Mouse (Mus musculus) lung, embryonic 14.5 days (tissue): ENCODE data around the gene Krt27. TPM values are rescaled to one million over a fixed set of nuclear protein-coding genes. Genes with fewer than 3 reads are reported as not detected.

ENCODE experiments used
- ATAC-seq: fragments of 200-750 bp; cut with Nextera tagmentation; 2 replicates; pipeline ENCODE4 v1.8.0; 2017; ENCODE audit warnings: mild to moderate bottlenecking, moderate TSS enrichment, moderate library complexity; ENCODE audit not compliant: insufficient read depth
- DNase-seq: peaks from one replicate; pipeline ENCODE4 v3.0.0-alpha.2; 2015
- H3K27ac ChIP-seq: fragments of 300-500 bp; sonication (generic); 2 replicates; pipeline ENCODE4 v1.5.1; 2014; ENCODE audit warnings: low read depth, mild to moderate bottlenecking, moderate library complexity
- H3K27me3 ChIP-seq: fragments of 300-500 bp; sonication (generic); 2 replicates; pipeline ENCODE4 v1.6.1; 2014; ENCODE audit warnings: low read length, control low read depth; ENCODE audit not compliant: insufficient read depth
- H3K36me3 ChIP-seq: fragments of 300-500 bp; sonication (generic); 2 replicates; pipeline ENCODE4 v1.6.1; 2014; ENCODE audit warnings: control low read depth; ENCODE audit not compliant: insufficient read depth
- H3K4me1 ChIP-seq: fragments of 300-500 bp; sonication (generic); 2 replicates; pipeline ENCODE4 v1.6.1; 2014; ENCODE audit warnings: antibody characterized with exemption, control low read depth; ENCODE audit not compliant: insufficient read depth
- H3K4me2 ChIP-seq: fragments of 300-500 bp; sonication (generic); 2 replicates; pipeline ENCODE4 v1.6.1; 2014; ENCODE audit warnings: mild to moderate bottlenecking
- H3K4me3 ChIP-seq: fragments of 300-500 bp; sonication (generic); 2 replicates; pipeline ENCODE4 v1.5.1; 2014; ENCODE audit warnings: low read depth, low read length
- H3K9ac ChIP-seq: fragments of 300-500 bp; sonication (generic); 2 replicates; pipeline ENCODE4 v1.6.1; 2014
- H3K9me3 ChIP-seq: fragments of 300-500 bp; sonication (generic); 2 replicates; pipeline ENCODE4 v1.6.1; 2016; ENCODE audit warnings: low read depth, low read length, control low read depth
- CTCF ChIP-seq: IDR thresholded peaks from 2 replicates; pipeline ENCODE4 v1.5.1; 2016; ENCODE audit warnings: antibody characterized with exemption, low read depth
- WGBS: fragments of 180-500 bp; shearing (Covaris S2); extraction: QIAGEN DNeasy Blood & Tissue Kit; methylation state at CpG from one replicate; pipeline ENCODE4 v1.1.7; 2014; 5-methylcytosine and 5-hydroxymethylcytosine counted together
- polyA plus RNA-seq: library from polyadenylated mRNA; unstranded; fragments of >200 nt; fragmentation: Nextera tagmentation; extraction: Ambion mirVana; gene quantifications from 2 replicates; pipeline ENCODE4 v1.2.1, GENCODE M21; 2014

The Krt27 gene
- not detected in 2 replicates for polyA plus RNA-seq

- Histone ChIP-seq H3K27ac (no peak within 1 kb of the TSS), H3K9me3 (no peaks in the 10 kb centered on the region), H3K36me3 (no peaks in the 10 kb centered on the region), H3K4me2 (no peak within 1 kb of the TSS), H3K4me3 (no peak within 1 kb of the TSS), H3K27me3 (no peaks in the 10 kb centered on the region), H3K9ac (no peak within 1 kb of the TSS), H3K4me1 (no peaks in the 10 kb centered on the region)
- DNase-seq (no peak), ATAC-seq (no peak)
- WGBS: 67% methylated on average over 12 of the region's 12 CpGs
- TF ChIP-seq CTCF: no peak
Measured at GRCm38 (mm10) chr11:99351004-99351403, at the start of gene Krt27. TSS of gene Krt27 (minus strand) at chr11:99351104.

- Histone ChIP-seq H3K36me3 (no peaks in the 10 kb centered on the region), H3K4me1 (no peaks in the 10 kb centered on the region), H3K27me3 (no peaks in the 10 kb centered on the region), H3K4me2 (no peak overlapping the region), H3K27ac (no peak overlapping the region), H3K9ac (no peak overlapping the region), H3K9me3 (no peaks in the 10 kb centered on the region), H3K4me3 (no peak overlapping the region)
- no peak for TF ChIP-seq CTCF
- DNase-seq: no peak
- 81% methylated on average over 13 of the region's 13 CpGs for WGBS
- ATAC-seq: no peak
Measured at GRCm38 (mm10) chr11:99399956-99400549, 49.1 kb upstream of the Krt27 start.

- ATAC-seq (no peak), DNase-seq (no peak)
- H3K4me3 ChIP-seq: no peak overlapping the region
- H3K4me1 ChIP-seq: no peaks in the 10 kb centered on the region
- no peaks in the 10 kb centered on the region for H3K27me3 ChIP-seq
- WGBS: 53% methylated on average over 8 of the region's 8 CpGs
- no peak overlapping the region for H3K9ac ChIP-seq
- no peak overlapping the region for H3K4me2 ChIP-seq
- H3K9me3 ChIP-seq: no peaks in the 10 kb centered on the region
- TF ChIP-seq CTCF: no peak
- H3K36me3 ChIP-seq: no peaks in the 10 kb centered on the region
- H3K27ac ChIP-seq: no peak overlapping the region
Measured at GRCm38 (mm10) chr11:99398832-99399231, 47.9 kb upstream of the Krt27 start.

- TF ChIP-seq CTCF: no peak
- Histone ChIP-seq H3K27ac (no peak overlapping the region), H3K9ac (no peak overlapping the region), H3K27me3 (no peaks in the 10 kb centered on the region), H3K4me2 (no peak overlapping the region), H3K36me3 (no peaks in the 10 kb centered on the region), H3K9me3 (no peaks in the 10 kb centered on the region), H3K4me1 (no peaks in the 10 kb centered on the region), H3K4me3 (no peak overlapping the region)
- WGBS: 59% methylated on average over 3 of the region's 3 CpGs
- DNase-seq (no peak), ATAC-seq (no peak)
Measured at GRCm38 (mm10) chr11:99398084-99398483, 47.2 kb upstream of the Krt27 start.

GRCm38 (mm10) chr11:99396661-99397060 lies 45.8 kb upstream of the Krt27 start:
- Histone ChIP-seq H3K4me2 (no peak overlapping the region), H3K9ac (no peak overlapping the region), H3K9me3 (no peaks in the 10 kb centered on the region), H3K36me3 (no peaks in the 10 kb centered on the region), H3K4me3 (no peak overlapping the region), H3K4me1 (no peaks in the 10 kb centered on the region), H3K27ac (no peak overlapping the region), H3K27me3 (no peaks in the 10 kb centered on the region)
- 80% methylated on average over 2 of the region's 2 CpGs for WGBS
- DNase-seq (no peak), ATAC-seq (no peak)
- TF ChIP-seq CTCF: no peak

GRCm38 (mm10) chr11:99396034-99396433 lies 45.1 kb upstream of the Krt27 start:
- TF ChIP-seq CTCF: no peak
- Histone ChIP-seq H3K9me3 (no peaks in the 10 kb centered on the region), H3K27me3 (no peaks in the 10 kb centered on the region), H3K9ac (no peak overlapping the region), H3K27ac (no peak overlapping the region), H3K4me1 (no peaks in the 10 kb centered on the region), H3K4me3 (no peak overlapping the region), H3K36me3 (no peaks in the 10 kb centered on the region), H3K4me2 (no peak overlapping the region)
- WGBS: 53% methylated on average over 3 of the region's 3 CpGs
- DNase-seq: no peak
- ATAC-seq: no peak

- ATAC-seq (no peak), DNase-seq (no peak)
- Histone ChIP-seq H3K9ac (no peak overlapping the region), H3K4me3 (no peak overlapping the region), H3K4me1 (no peaks in the 10 kb centered on the region), H3K27ac (no peak overlapping the region), H3K4me2 (no peak overlapping the region), H3K36me3 (no peaks in the 10 kb centered on the region; the same call in 1 of the 2 replicates), H3K27me3 (no peaks in the 10 kb centered on the region), H3K9me3 (no peaks in the 10 kb centered on the region)
- TF ChIP-seq CTCF: no peak
- 69% methylated on average over 10 of the region's 10 CpGs for WGBS
Measured at GRCm38 (mm10) chr11:99392492-99392891, 41.6 kb upstream of the Krt27 start.
